Mouse (Mus musculus) liver, adult 2 months (tissue): ENCODE results near the gene Gls2. TPM values are rescaled to one million over a fixed set of nuclear protein-coding genes. Genes with fewer than 3 reads are reported as not detected.
"Not testable (repeated sequence)": the region's sequence is repeated elsewhere in the genome, so short reads cannot be mapped to it uniquely, and the experiment has no call there.

Source experiments
- DNase-seq: peaks from one replicate; pipeline ENCODE4 v3.0.0-alpha.2; 2011; ENCODE audit warnings: low read depth, low spot score; ENCODE audit errors: extremely low read depth
- H3K27ac ChIP-seq: fragments of 200-500 bp; replicated peaks from 2 replicates; pipeline ENCODE4 v1.5.1; 2012; ENCODE audit warnings: low read depth, mild to moderate bottlenecking, control low read depth, inconsistent platforms, low read length; ENCODE audit not compliant: insufficient read depth
- H3K27me3 ChIP-seq: fragments of 200-500 bp; 2 replicates; pipeline ENCODE4 v1.6.1; 2012; ENCODE audit warnings: mild to moderate bottlenecking, moderate library complexity, low read length, inconsistent platforms; ENCODE audit not compliant: control insufficient read depth, insufficient read depth
- H3K36me3 ChIP-seq: fragments of 200-500 bp; 2 replicates; pipeline ENCODE4 v1.6.1; 2012; ENCODE audit warnings: low read length, inconsistent platforms; ENCODE audit not compliant: control insufficient read depth, insufficient read depth
- H3K4me1 ChIP-seq: fragments of 200-500 bp; 2 replicates; pipeline ENCODE4 v1.6.1; 2011; ENCODE audit warnings: low read length; ENCODE audit not compliant: control insufficient read depth, insufficient read depth
- H3K4me3 ChIP-seq: fragments of 200-500 bp; 2 replicates; pipeline ENCODE4 v1.5.1; 2011; ENCODE audit warnings: low read depth, mild to moderate bottlenecking, control low read depth, low read length, moderate library complexity; ENCODE audit not compliant: insufficient read depth
- H3K79me2 ChIP-seq: fragments of 200-500 bp; 2 replicates; pipeline ENCODE4 v1.6.1; 2012; ENCODE audit warnings: inconsistent platforms, mild to moderate bottlenecking, low read length, moderate library complexity; ENCODE audit not compliant: control insufficient read depth, insufficient read depth
- H3K9ac ChIP-seq: fragments of 200-500 bp; 2 replicates; pipeline ENCODE4 v1.6.1; 2012; ENCODE audit warnings: low read depth, mild to moderate bottlenecking, control low read depth, inconsistent platforms, low read length
- CTCF ChIP-seq: fragments of 200-500 bp; IDR thresholded peaks from 2 replicates; pipeline ENCODE4 v1.5.1; 2011; ENCODE audit warnings: low read depth, low read length, control low read depth
- POLR2A ChIP-seq: fragments of 200-500 bp; IDR thresholded peaks from 2 replicates; pipeline ENCODE4 v1.6.1; 2011; ENCODE audit warnings: low read length, control low read depth; ENCODE audit not compliant: insufficient read depth; ENCODE audit errors: extremely low read depth
- WGBS: fragments of 180-500 bp; shearing (Covaris S2); methylation state at CpG from one replicate; pipeline ENCODE4 v1.1.7; 2018; 5-methylcytosine and 5-hydroxymethylcytosine counted together
- polyA plus RNA-seq: library from polyadenylated mRNA; depleted of rRNA; stranded (reverse); fragments of >200 nt; gene quantifications from 2 replicates; pipeline ENCODE4 v1.2.3, GENCODE M21; 2012
- total RNA-seq: library from RNA; depleted of rRNA; stranded (reverse); fragments of >200 nt; gene quantifications from 2 replicates; pipeline ENCODE4 v1.2.3, GENCODE M21; 2014

Gene Gls2
- total and polyA plus RNA-seq, 2 experiments: 485 to 1,667 TPM

DNA sequence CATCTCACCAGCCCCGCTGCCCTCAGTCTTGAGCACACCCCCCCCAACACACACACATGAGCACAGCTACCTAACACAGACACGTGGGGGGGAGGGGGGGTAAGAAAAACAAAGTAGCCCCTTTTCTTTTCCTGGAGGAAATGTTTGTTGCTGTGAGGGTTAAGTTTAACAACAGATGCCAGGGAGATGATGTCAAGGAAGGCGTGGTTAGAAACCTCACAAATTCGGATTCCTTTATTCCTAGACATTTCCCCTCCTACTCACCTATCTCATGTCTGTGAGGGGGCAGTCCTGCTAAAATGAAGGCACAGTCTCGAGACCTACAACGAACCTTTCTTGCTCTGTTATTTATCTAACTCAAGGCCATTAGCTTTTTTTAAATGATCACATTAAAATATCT, 27.2 kb upstream of the Gls2 start:
- 72% methylated on average over 6 of the region's 6 CpGs for WGBS
- TF ChIP-seq POLR2A: no peak
- no peak for TF ChIP-seq CTCF
- no peaks in the 10 kb centered on the region for H3K36me3 ChIP-seq

DNA sequence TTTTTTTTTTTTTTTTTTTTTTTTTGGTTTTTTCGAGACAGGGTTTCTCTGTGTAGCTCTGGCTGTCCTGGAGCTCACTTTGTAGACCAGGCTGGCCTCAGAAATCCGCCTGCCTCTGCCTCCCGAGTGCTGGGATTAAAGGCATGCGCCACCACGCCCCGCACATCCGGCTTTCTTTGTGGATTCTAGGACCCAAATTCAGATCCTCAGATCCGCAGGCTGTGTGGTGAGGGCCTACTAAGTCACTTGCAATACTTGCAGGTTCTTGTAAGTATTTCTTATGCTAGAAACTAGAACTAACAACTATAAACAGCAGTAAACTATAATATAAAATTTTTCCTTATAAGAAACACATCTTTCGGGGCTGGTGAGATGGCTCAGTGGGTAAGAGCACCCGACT, 22.9 kb upstream of the Gls2 start:
- not testable (repeated sequence) for H3K27ac ChIP-seq, H3K4me3 ChIP-seq, H3K27me3 ChIP-seq, H3K36me3 ChIP-seq, H3K4me1 ChIP-seq, DNase-seq, H3K9ac ChIP-seq
- 98% methylated on average over 9 of the region's 10 CpGs for WGBS
- H3K79me2 ChIP-seq: peaks cover 22% of the 10 kb centered on the region

More for the DNA sequence above, 27.2 kb upstream of the Gls2 start:
- H3K27ac ChIP-seq: no peak overlapping the region
- H3K27me3 ChIP-seq: no peaks in the 10 kb centered on the region
- H3K9ac ChIP-seq: no peak overlapping the region
- H3K4me3 ChIP-seq: no peak overlapping the region
- H3K4me1 ChIP-seq: no peaks in the 10 kb centered on the region; the same call in 1 of the 2 replicates
- peaks cover 21% of the 10 kb centered on the region for H3K79me2 ChIP-seq
- no peak for DNase-seq

DNA sequence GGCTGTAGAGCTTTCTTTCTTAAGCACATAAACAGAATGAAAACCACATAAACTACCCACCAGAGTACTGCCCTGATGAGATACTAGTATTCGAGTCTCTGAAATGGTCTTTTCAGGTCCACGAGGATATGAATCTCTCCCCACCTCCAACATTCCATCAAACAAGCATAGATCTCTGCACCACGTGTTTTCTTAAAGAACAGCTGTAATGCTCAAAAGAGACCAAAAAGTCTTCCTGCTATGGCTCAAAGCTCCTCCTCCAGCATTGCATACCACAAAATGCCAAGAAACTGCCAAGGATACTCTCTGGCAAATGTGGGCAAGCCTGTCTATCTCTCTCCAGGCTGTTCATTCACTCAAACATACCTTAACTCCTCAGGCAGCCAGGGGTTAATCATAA, 19.0 kb upstream of the Gls2 start:
- DNase-seq: no peak
- Histone ChIP-seq H3K36me3 (no peaks in the 10 kb centered on the region), H3K79me2 (peaks cover 14% of the 10 kb centered on the region; the same call in 1 of the 2 replicates), H3K4me1 (peaks cover 6% of the 10 kb centered on the region), H3K9ac (peak overlapping the region; percentile 70; the same call in 1 of the 2 replicates), H3K27ac (no peak overlapping the region), H3K27me3 (no peaks in the 10 kb centered on the region), H3K4me3 (peak overlapping the region; percentile 83)
- 42% methylated on average over 3 of the region's 3 CpGs for WGBS
- no peak for TF ChIP-seq CTCF
- no peak for TF ChIP-seq POLR2A

DNA sequence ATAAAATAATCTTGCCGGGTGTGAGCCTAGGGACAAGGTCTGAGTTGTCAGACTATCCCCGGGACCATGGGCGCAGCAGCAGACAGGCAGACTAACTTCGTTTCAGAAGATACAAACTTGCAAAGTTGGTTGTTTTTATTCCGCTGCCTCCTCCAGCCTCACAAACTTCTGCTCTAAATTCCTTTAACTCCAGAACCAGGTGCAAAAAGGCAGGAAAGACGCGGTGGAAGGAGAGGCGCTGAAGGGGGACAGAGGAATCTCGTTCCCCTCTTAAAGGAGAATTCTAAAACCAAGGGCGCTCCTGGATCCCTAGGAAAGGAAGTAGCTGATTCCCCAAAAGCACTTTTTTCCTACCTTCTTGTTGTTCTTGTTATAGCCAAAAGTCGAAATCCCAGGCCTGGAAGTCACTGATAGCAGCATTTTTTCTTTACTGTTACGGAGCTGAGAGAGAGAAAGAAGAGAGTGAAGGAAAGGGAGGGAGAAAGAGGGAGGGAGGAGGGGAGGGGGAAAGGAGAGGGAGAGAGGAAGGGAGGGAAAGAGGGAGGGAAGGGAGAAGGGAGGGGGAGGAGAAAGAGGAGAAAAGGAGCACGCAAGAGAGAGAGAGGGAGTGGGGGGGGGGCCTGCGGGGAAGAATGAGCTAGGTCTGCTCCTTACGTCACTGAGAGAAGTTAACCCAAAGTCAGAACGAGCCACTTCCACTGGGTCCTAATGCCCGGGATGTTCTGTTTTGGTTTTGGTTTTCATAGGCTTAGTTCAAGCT, 18.1 kb upstream of the Gls2 start:
- no peaks in the 10 kb centered on the region for H3K27me3 ChIP-seq
- DNase-seq: peak; percentile 85
- TF ChIP-seq POLR2A (no peak), CTCF (no peak)
- peaks cover 6% of the 10 kb centered on the region for H3K4me1 ChIP-seq
- peak overlapping the region; percentile 70 for H3K9ac ChIP-seq
- WGBS: under 1% methylated on average over 17 of the region's 17 CpGs
- peak overlapping the region; percentile 83 for H3K4me3 ChIP-seq
- H3K27ac ChIP-seq: peak overlapping the region; percentile 37
- no peaks in the 10 kb centered on the region for H3K36me3 ChIP-seq
- H3K79me2 ChIP-seq: peaks cover 12% of the 10 kb centered on the region; the same call in 1 of the 2 replicates

DNA sequence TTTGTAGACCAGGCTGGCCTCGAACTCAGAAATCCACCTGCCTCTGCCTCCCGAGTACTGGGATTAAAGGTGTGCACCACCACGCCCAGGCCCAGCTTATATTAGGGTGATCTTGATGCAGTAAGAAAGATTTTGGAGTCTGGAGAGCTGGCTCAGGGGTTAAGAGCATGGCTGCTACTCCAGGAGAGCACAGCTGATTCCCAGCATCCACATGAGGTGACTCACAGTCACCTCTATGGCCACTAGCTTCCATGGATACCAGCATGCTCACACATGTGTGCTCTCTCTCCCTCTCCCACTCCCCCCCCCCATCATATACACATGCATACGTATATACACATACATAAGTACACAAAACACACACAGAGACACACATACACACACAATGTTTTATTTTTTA, 16.9 kb upstream of the Gls2 start:
- no peaks in the 10 kb centered on the region for H3K36me3 ChIP-seq
- peaks cover 6% of the 10 kb centered on the region for H3K4me1 ChIP-seq
- no peak overlapping the region for H3K4me3 ChIP-seq
- H3K9ac ChIP-seq: no peak overlapping the region
- DNase-seq: no peak
- peaks cover 10% of the 10 kb centered on the region; the same call in 1 of the 2 replicates for H3K79me2 ChIP-seq
- TF ChIP-seq CTCF: no peak
- TF ChIP-seq POLR2A: no peak
- H3K27me3 ChIP-seq: no peaks in the 10 kb centered on the region
- 91% methylated on average over 4 of the region's 4 CpGs for WGBS
- no peak overlapping the region for H3K27ac ChIP-seq

DNA sequence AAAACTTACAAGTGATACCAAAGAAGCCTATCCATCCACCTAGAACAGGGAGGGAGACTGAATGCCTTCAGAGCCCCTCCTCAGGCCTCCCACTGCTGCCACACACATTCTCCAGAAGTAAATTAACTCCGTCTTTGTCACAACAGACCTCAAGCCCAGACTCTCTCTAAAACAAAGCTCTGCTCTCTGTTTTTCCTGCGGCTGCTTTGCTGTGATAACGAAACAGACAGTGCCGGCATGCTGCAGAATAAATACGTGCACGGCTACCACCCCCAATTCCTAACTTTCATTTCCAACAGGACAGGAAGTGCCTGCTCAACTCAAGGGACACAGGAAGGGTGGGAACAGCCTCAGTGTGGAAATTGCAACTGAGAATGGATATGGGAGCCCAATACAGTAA, 14.3 kb upstream of the Gls2 start, which contains the start of gene Rbms2:
Gene Rbms2 (minus strand): TSS at position 309 of the 400 bp plus-strand sequence.
- DNase-seq: no peak
- Histone ChIP-seq H3K4me3 (peak within 1 kb of the TSS; percentile 21), H3K9ac (peak within 1 kb of the TSS; percentile 40), H3K27ac (peak within 1 kb of the TSS; percentile 53), H3K79me2 (no peaks in the 10 kb centered on the region; the same call in 1 of the 2 replicates), H3K27me3 (no peaks in the 10 kb centered on the region), H3K36me3 (no peaks in the 10 kb centered on the region), H3K4me1 (peaks cover 4% of the 10 kb centered on the region)
- 14% methylated on average over 6 of the region's 6 CpGs for WGBS
- TF ChIP-seq CTCF (no peak), POLR2A (no peak)
